Mouse (Mus musculus) midbrain, embryonic 13.5 days (tissue): ENCODE results near the gene Fcgrt. TPM values are rescaled to one million over a fixed set of nuclear protein-coding genes. Genes with fewer than 3 reads are reported as not detected.

Experiments used
- ATAC-seq: fragments of 200-750 bp; cut with Nextera tagmentation; 2 replicates; pipeline ENCODE4 v1.8.0; 2017; ENCODE audit warnings: mild to moderate bottlenecking, moderate TSS enrichment, moderate library complexity
- H3K27ac ChIP-seq: fragments of 300-500 bp; sonication (generic); 2 replicates; pipeline ENCODE4 v1.5.1; 2015; ENCODE audit warnings: inconsistent platforms, mild to moderate bottlenecking, moderate library complexity
- H3K27me3 ChIP-seq: fragments of 300-500 bp; sonication (generic); 2 replicates; pipeline ENCODE4 v1.6.1; 2015; ENCODE audit warnings: mild to moderate bottlenecking, inconsistent platforms
- H3K36me3 ChIP-seq: fragments of 300-500 bp; sonication (generic); 2 replicates; pipeline ENCODE4 v1.6.1; 2015; ENCODE audit warnings: mild to moderate bottlenecking, inconsistent platforms
- H3K4me1 ChIP-seq: fragments of 300-500 bp; sonication (generic); replicated peaks from 2 replicates; pipeline ENCODE4 v1.6.1; 2015; ENCODE audit warnings: inconsistent platforms
- H3K4me2 ChIP-seq: fragments of 300-500 bp; sonication (generic); replicated peaks from 2 replicates; pipeline ENCODE4 v1.6.1; 2015; ENCODE audit warnings: moderate library complexity, mild to moderate bottlenecking, inconsistent platforms
- H3K4me3 ChIP-seq: fragments of 300-500 bp; sonication (generic); replicated peaks from 2 replicates; pipeline ENCODE4 v1.5.1; 2015; ENCODE audit warnings: mild to moderate bottlenecking, inconsistent platforms
- H3K9ac ChIP-seq: fragments of 300-500 bp; sonication (generic); replicated peaks from 2 replicates; pipeline ENCODE4 v1.6.1; 2015; ENCODE audit warnings: mild to moderate bottlenecking, inconsistent platforms
- H3K9me3 ChIP-seq: fragments of 300-500 bp; sonication (generic); 2 replicates; pipeline ENCODE4 v1.6.1; 2016; ENCODE audit warnings: mild to moderate bottlenecking, inconsistent platforms
- WGBS: fragments of 180-500 bp; shearing (Covaris S2); methylation state at CpG from one replicate; pipeline ENCODE4 v1.1.7; 2015; 5-methylcytosine and 5-hydroxymethylcytosine counted together
- microRNA counts: library from miRNA; unstranded; fragments of <30 nt; microRNA quantifications from one replicate; lab custom pipeline; 2016
- microRNA-seq: library from miRNA; unstranded; fragments of <30 nt; microRNA quantifications from one replicate; pipeline ENCODE4, GENCODE M21; 2016
- polyA plus RNA-seq: library from polyadenylated mRNA; unstranded; fragments of >200 nt; fragmentation: Nextera tagmentation; extraction: Ambion mirVana; gene quantifications from 2 replicates; pipeline ENCODE4 v1.2.1, GENCODE M21; 2015

Fcgrt gene
- polyA plus RNA-seq, 1 experiment from 2014 or later, result 17.6 TPM

DNA sequence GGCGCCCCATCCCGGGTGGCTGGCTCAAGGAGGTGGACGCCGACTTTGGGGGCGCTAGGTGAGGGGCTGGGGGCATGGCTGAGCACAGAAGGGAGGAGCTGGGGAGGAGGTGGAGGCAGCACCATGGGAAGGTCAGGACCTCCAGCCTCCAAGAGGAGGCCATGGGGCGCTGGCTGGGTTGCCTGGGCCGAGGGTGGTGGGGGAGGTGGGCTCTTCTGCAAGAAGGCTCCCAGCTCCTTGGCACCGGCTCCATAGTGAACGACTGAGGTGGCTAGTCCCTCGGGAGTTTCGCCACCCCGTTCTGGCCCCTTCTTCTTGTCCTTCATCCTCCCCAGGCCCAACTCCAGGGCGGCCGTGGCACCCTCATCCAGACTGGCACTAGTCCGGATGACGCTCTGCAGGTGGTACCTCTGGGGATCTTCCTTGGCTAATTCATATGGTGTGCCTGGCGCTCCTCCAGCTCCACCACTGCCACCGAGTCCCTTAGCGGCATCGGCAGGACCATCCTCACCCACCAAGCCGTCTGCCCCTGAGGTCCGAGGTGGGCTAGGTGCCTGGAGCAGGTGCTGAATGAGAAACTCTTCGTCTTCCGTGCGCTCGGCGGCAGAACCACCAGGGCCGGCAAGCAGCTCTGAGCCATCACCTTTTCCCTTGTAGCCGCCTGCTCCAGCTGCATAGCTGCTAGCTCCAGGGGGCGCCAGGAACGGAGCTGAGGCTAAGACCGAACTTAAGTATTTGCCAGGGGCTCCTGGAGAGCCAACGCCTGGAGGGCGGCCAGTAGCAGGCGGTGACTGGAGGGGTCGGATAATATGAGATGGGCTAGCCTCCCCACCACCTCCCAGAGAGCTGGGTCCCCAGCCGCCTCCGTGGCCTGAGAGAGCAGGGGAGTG lies 55.4 kb downstream of the Fcgrt start:
- H3K9ac ChIP-seq, result no peak overlapping the region
- H3K4me2 ChIP-seq, result no peak overlapping the region
- no peak overlapping the region for H3K27ac ChIP-seq
- H3K9me3 ChIP-seq, result no peaks in the 10 kb centered on the region
- WGBS, result 94% methylated on average over 38 of the region's 38 CpGs
- no peak overlapping the region for H3K4me3 ChIP-seq
- H3K27me3 ChIP-seq, result no peaks in the 10 kb centered on the region
- H3K36me3 ChIP-seq, result peaks cover 74% of the 10 kb centered on the region
- no peak for ATAC-seq
- peaks cover 24% of the 10 kb centered on the region for H3K4me1 ChIP-seq

DNA sequence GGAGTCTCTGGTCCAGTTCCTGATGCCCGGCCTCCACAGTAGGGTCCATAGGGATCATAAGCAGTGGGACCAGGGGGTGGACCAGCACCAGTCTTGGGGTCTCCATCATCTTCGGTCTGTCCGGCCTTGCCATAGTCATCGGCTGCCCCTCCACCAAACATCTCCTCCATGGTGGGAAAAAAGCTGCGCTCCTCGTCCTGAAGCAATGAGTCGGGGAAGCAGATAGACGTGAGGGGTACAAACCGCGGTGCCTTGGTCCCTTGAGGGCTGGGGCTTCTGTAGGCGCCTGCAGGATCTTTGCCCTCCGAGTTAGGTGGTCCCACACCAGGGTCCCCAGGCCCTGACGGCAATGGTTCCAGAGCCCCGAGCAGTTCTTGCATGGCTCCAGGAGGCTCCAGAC lies 56.2 kb downstream of the Fcgrt start:
- ATAC-seq, result no peak
- WGBS, result 95% methylated on average over 14 of the region's 14 CpGs
- Histone ChIP-seq H3K4me1 (peaks cover 24% of the 10 kb centered on the region), H3K27me3 (no peaks in the 10 kb centered on the region), H3K4me3 (no peak overlapping the region), H3K9me3 (no peaks in the 10 kb centered on the region), H3K36me3 (peaks cover 82% of the 10 kb centered on the region), H3K9ac (no peak overlapping the region), H3K27ac (no peak overlapping the region), H3K4me2 (no peak overlapping the region)

DNA sequence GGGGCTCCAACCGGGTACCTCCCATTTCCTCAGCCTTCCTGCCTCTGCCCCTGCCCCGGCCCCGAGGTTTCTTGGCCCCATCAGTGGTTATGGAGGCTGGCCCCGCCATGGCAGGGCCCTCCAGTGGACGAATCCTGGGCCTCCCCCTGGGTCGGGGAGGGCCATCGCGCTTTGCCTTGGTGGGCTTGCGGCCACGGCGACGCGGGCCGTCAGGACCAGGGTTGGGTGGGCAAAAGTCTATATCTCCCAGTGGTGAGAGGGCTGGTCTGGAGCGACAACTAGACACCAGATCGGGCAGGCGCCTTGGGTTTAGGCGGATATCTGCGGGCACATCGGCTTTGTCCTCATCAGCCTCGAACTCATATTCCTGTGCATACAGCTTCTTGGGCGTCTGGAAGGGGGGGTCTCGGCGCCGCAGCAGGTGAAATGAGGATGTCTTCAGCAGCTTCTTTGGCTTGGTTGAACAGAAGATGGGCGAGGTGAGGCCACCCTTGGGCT lies 56.7 kb downstream of the Fcgrt start:
- WGBS, result 95% methylated on average over 26 of the region's 26 CpGs
- no peaks in the 10 kb centered on the region for H3K27me3 ChIP-seq
- no peak overlapping the region for H3K9ac ChIP-seq
- H3K4me2 ChIP-seq, result no peak overlapping the region
- H3K36me3 ChIP-seq, result peaks cover 88% of the 10 kb centered on the region
- no peak overlapping the region for H3K27ac ChIP-seq
- no peak for ATAC-seq
- no peaks in the 10 kb centered on the region for H3K9me3 ChIP-seq
- no peak overlapping the region for H3K4me3 ChIP-seq
- H3K4me1 ChIP-seq, result peaks cover 22% of the 10 kb centered on the region

DNA sequence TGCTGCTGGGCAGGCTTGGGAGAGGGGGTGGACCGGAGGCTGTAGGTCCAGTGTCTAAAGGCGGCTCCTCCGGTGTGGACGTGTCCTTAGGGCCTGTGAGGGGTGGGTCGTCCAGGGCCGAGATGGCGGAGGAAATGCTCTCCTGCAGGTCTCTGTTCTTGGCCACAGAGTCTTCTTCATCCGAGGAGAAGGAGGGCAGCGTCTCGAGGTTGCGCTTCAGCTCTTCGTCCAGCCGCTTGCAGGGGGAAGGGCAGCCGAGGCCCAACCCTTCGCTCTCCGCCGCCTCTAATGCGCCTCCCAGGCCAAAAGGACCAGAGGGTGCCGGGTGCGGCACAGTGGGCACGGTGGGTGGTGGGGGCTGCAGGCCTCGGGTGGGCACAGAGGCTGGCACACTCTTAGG lies 57.9 kb downstream of the Fcgrt start:
- Histone ChIP-seq H3K27me3 (no peaks in the 10 kb centered on the region), H3K9me3 (no peaks in the 10 kb centered on the region), H3K4me1 (peaks cover 11% of the 10 kb centered on the region), H3K27ac (no peak overlapping the region), H3K36me3 (peaks cover 99% of the 10 kb centered on the region), H3K4me2 (no peak overlapping the region), H3K9ac (no peak overlapping the region), H3K4me3 (no peak overlapping the region)
- ATAC-seq, result no peak
- 93% methylated on average over 22 of the region's 22 CpGs for WGBS

DNA sequence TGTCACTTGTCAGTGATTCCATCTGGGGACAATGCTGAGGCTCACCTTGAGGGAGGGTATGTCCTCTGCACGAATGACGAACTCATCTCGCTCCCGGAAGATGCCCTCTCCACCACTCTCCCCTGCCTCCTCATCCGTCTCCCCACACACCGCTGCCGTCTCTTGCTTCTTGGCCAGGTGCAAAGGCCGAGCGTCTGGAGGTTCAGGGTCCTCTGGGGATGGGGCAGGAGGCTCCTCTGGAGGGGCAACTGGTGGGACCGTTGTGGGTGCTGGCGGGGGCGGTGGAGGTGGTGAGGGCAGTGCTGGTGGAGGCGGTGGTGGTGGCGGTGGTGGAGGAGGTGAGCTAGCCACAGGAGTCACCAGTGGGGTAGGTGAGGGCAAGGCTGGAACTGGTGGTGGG lies 60.3 kb downstream of the Fcgrt start:
- Histone ChIP-seq H3K4me2 (no peak overlapping the region), H3K4me1 (no peaks in the 10 kb centered on the region; the same call in 1 of the 2 replicates), H3K4me3 (no peak overlapping the region), H3K27me3 (no peaks in the 10 kb centered on the region), H3K27ac (no peak overlapping the region), H3K9ac (no peak overlapping the region), H3K9me3 (no peaks in the 10 kb centered on the region), H3K36me3 (peaks cover 99% of the 10 kb centered on the region)
- 96% methylated on average over 14 of the region's 14 CpGs for WGBS
- ATAC-seq, result no peak

MicroRNAs within 50 kb of the gene (microRNA counts, 519-probe panel; counts per million panel counts)
- 3,426 counts per million, percentile 69 among the panel's probes with 10 or more counts for microRNA mmu-miR-150 (lab: Ali Mortazavi, UCI)

Small RNA genes within 50 kb of the gene (microRNA-seq; reads per million reads assigned to microRNA genes)
- 29.1 reads per million, percentile 39 among the genes with 10 or more reads in this experiment for gene Mir150
- 7.2 reads per million, percentile 23 among the genes with 10 or more reads in this experiment for gene Mir5121

Other genes with a start within 250 kb of the Fcgrt start
- gene Pnkp, start 246.7 kb downstream of the Fcgrt start, polyA plus RNA-seq, result 32.3 and 38.5 TPM in 2 replicates
- 524 and 584 TPM in 2 replicates for gene Ptov1, start 234.1 kb downstream of the Fcgrt start, polyA plus RNA-seq
- gene Med25, start 211.1 kb downstream of the Fcgrt start, polyA plus RNA-seq, result 151 and 162 TPM in 2 replicates
- 24.2 and 26.9 TPM in 2 replicates for gene Fuz, start 207.8 kb downstream of the Fcgrt start, polyA plus RNA-seq
- 98.1 and 98.6 TPM in 2 replicates for gene Ap2a1, start 174.4 kb downstream of the Fcgrt start, polyA plus RNA-seq
- 0.17 TPM in 1 of 2 replicates, not detected in the other for gene Tsks, start 160.6 kb downstream of the Fcgrt start, polyA plus RNA-seq
- gene Cpt1c, start 129.0 kb downstream of the Fcgrt start, polyA plus RNA-seq, result 47.0 and 56.0 TPM in 2 replicates
- gene Prmt1, start 117.3 kb downstream of the Fcgrt start, polyA plus RNA-seq, result 784 and 789 TPM in 2 replicates
- 63.0 and 70.7 TPM in 2 replicates for gene Irf3, start 106.2 kb downstream of the Fcgrt start, polyA plus RNA-seq
- gene Bcl2l12, start 105.1 kb downstream of the Fcgrt start, polyA plus RNA-seq, result 21.3 and 21.6 TPM in 2 replicates
- gene Scaf1, start 87.5 kb downstream of the Fcgrt start, polyA plus RNA-seq, result 38.1 and 47.7 TPM in 2 replicates
- 8.4 and 9.6 TPM in 2 replicates for gene Rras, start 85.9 kb downstream of the Fcgrt start, polyA plus RNA-seq
- 14.0 and 17.0 TPM in 2 replicates for gene Prr12, start 51.0 kb downstream of the Fcgrt start, polyA plus RNA-seq
- 56.5 and 61.8 TPM in 2 replicates for gene Nosip, start 41.4 kb downstream of the Fcgrt start, polyA plus RNA-seq
- 13.2 and 14.5 TPM in 2 replicates for gene Prrg2, start 41.2 kb downstream of the Fcgrt start, polyA plus RNA-seq
- gene Rcn3, start 11.6 kb downstream of the Fcgrt start, polyA plus RNA-seq, result 57.7 and 69.8 TPM in 2 replicates
- 1,074 TPM in 2 replicates for gene Rps11, start 20.6 kb upstream of the Fcgrt start, polyA plus RNA-seq
- gene Rpl13a, start 24.9 kb upstream of the Fcgrt start, polyA plus RNA-seq, result 838 and 877 TPM in 2 replicates
- 0.24 TPM in 1 of 2 replicates, not detected in the other for gene Gm45713, start 32.4 kb upstream of the Fcgrt start, polyA plus RNA-seq
- 0.82 and 1.3 TPM in 2 replicates for gene Flt3l, start 32.6 kb upstream of the Fcgrt start, polyA plus RNA-seq
- 93.0 and 96.0 TPM in 2 replicates for gene Pih1d1, start 50.5 kb upstream of the Fcgrt start, polyA plus RNA-seq
- gene Aldh16a1, start 50.7 kb upstream of the Fcgrt start, polyA plus RNA-seq, result 24.7 and 27.2 TPM in 2 replicates
- 0.34 and 1.8 TPM in 2 replicates for gene Slc17a7, start 60.1 kb upstream of the Fcgrt start, polyA plus RNA-seq
- gene Gfy, start 75.7 kb upstream of the Fcgrt start, polyA plus RNA-seq, result not detected in 2 replicates
- gene Pth2, start 77.1 kb upstream of the Fcgrt start, polyA plus RNA-seq, result 1.8 and 2.1 TPM in 2 replicates
- gene Ccdc155, start 101.0 kb upstream of the Fcgrt start, polyA plus RNA-seq, result 0.59 and 0.97 TPM in 2 replicates
- gene Dkkl1, start 108.3 kb upstream of the Fcgrt start, polyA plus RNA-seq, result 1.5 and 1.6 TPM in 2 replicates
- 112 and 124 TPM in 2 replicates for gene Tead2, start 111.9 kb upstream of the Fcgrt start, polyA plus RNA-seq
- 0.84 and 1.5 TPM in 2 replicates for gene Cd37, start 135.3 kb upstream of the Fcgrt start, polyA plus RNA-seq
- 0.24 and 0.28 TPM in 2 replicates for gene Slc6a16, start 137.2 kb upstream of the Fcgrt start, polyA plus RNA-seq
- gene Slc6a21, start 173.7 kb upstream of the Fcgrt start, polyA plus RNA-seq, result not detected in 2 replicates
- 7.3 and 10.8 TPM in 2 replicates for gene Trpm4, start 229.9 kb upstream of the Fcgrt start, polyA plus RNA-seq
- gene Hrc, start 231.4 kb upstream of the Fcgrt start, polyA plus RNA-seq, result 0.10 and 0.26 TPM in 2 replicates